Mouse (Mus musculus) brain, embryonic 14.5 days (tissue): ENCODE data around the gene Hs3st3a1.

ENCODE experiments used
- CTCF ChIP-seq: fragments of 200-500 bp; IDR thresholded peaks from 2 replicates; pipeline ENCODE4 v1.5.1; 2012; ENCODE audit warnings: inconsistent platforms, mild to moderate bottlenecking, moderate library complexity, borderline replicate concordance; ENCODE audit not compliant: insufficient read depth, insufficient read length; ENCODE audit errors: extremely low read depth
- POLR2A ChIP-seq: fragments of 200-500 bp; IDR thresholded peaks from 2 replicates; pipeline ENCODE4 v1.6.1; 2012; ENCODE audit warnings: mild to moderate bottlenecking, inconsistent platforms, borderline replicate concordance; ENCODE audit not compliant: poor library complexity, insufficient read depth, insufficient read length, severe bottlenecking; ENCODE audit errors: extremely low read depth

DNA sequence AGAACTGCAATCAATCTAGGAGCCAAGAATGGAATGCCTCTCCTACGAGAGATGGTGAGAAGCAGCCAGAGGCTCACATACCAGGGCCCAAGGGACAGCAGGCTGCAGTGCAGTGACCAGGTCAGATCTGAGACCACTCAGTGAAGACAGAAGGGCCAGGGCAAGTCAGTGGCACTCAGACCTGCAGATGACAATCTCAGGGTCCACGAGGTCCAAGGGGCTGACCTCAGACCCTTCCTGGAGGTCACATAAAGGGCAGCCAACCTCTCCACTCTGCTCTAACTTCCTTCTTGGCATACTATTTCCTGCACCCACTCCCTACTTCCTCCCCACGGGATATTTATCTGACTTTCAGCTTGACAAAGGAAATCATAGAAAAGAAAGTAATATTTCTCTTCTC is 60.8 kb downstream of the Hs3st3a1 start:
- TF ChIP-seq CTCF (no peak), POLR2A (no peak)
